Mouse (Mus musculus): ENCODE measurements at regions not wholly inside any gene's neighbourhood (a gene's known extent, or its start where the extent isn't known, plus 50 kb on each side); places are given as distances from the start of the nearest gene placed in this dataset.
A peak's percentile ranks its signal among the peaks of the same experiment; 100 is the strongest.

GRCm38 (mm10) chr13:48171994-48172393 lies 89.0 kb upstream of the Id4 start:
- H3K79me3 ChIP-seq (ENCODE audit: low read depth), result no peaks in the 10 kb centered on the region
- TF ChIP-seq CEBPB (IDR thresholded peaks at IDR 0.05; ENCODE audit: low read depth) (no peak), CTCF (IDR thresholded peaks at IDR 0.05; ENCODE audit: control insufficient read depth, insufficient read depth, insufficient read length) (no peak), USF1 (IDR thresholded peaks at IDR 0.05; ENCODE audit: low read depth) (no peak), MAX (IDR thresholded peaks at IDR 0.05) (no peak), FOSL1 (IDR thresholded peaks at IDR 0.05; ENCODE audit: insufficient read depth, low read length, poor library complexity, severe bottlenecking) (no peak), MYOD1 (IDR thresholded peaks at IDR 0.05; ENCODE audit: control insufficient read depth, insufficient read length, low read depth) (no peak), MYOG (IDR thresholded peaks at IDR 0.05; ENCODE audit: control insufficient read depth, extremely low read depth, insufficient read length) (no peak)
- H3K36me3 ChIP-seq (ENCODE audit: control insufficient read depth, insufficient read depth), result no peaks in the 10 kb centered on the region
- H3K79me2 ChIP-seq (ENCODE audit: control insufficient read depth, insufficient read depth), result no peaks in the 10 kb centered on the region
- H3ac ChIP-seq (ENCODE audit: control insufficient read depth, insufficient read length, low read depth), result no peak overlapping the region
- peaks cover 13% of the 10 kb centered on the region for H3K27me3 ChIP-seq (ENCODE audit: control insufficient read depth, insufficient read depth, insufficient read length)
- no peak overlapping the region for H3K4me3 ChIP-seq (ENCODE audit: insufficient read depth, poor library complexity, severe bottlenecking)

GRCm38 (mm10) chr13:48192476-48192875 lies 68.6 kb upstream of the Id4 start:
- no peaks in the 10 kb centered on the region for H3K79me2 ChIP-seq (ENCODE audit: control insufficient read depth, insufficient read depth)
- no peaks in the 10 kb centered on the region for H3K36me3 ChIP-seq (ENCODE audit: control insufficient read depth, insufficient read depth)
- TF ChIP-seq CEBPB (IDR thresholded peaks at IDR 0.05; ENCODE audit: low read depth), result no peak
- no peaks in the 10 kb centered on the region for H3K27me3 ChIP-seq (ENCODE audit: control insufficient read depth, insufficient read depth, insufficient read length)
- H3ac ChIP-seq (ENCODE audit: control insufficient read depth, insufficient read length, low read depth), result no peak overlapping the region
- H3K4me3 ChIP-seq (ENCODE audit: insufficient read depth, poor library complexity, severe bottlenecking), result no peak overlapping the region
- no peaks in the 10 kb centered on the region for H3K79me3 ChIP-seq (ENCODE audit: low read depth)

GRCm38 (mm10) chr13:48193942-48194341 lies 67.1 kb upstream of the Id4 start:
- Histone ChIP-seq H3K79me2 (ENCODE audit: control insufficient read depth, insufficient read depth) (no peaks in the 10 kb centered on the region), H3K79me3 (ENCODE audit: low read depth) (no peaks in the 10 kb centered on the region), H3K27me3 (ENCODE audit: control insufficient read depth, insufficient read depth, insufficient read length) (no peaks in the 10 kb centered on the region), H3K4me3 (ENCODE audit: insufficient read depth, poor library complexity, severe bottlenecking) (no peak overlapping the region), H3ac (ENCODE audit: control insufficient read depth, insufficient read length, low read depth) (no peak overlapping the region), H3K36me3 (ENCODE audit: control insufficient read depth, insufficient read depth) (no peaks in the 10 kb centered on the region)
- no peak for TF ChIP-seq FOSL1 (IDR thresholded peaks at IDR 0.05; ENCODE audit: insufficient read depth, low read length, poor library complexity, severe bottlenecking)
- peak; percentile 97 for TF ChIP-seq CEBPB (IDR thresholded peaks at IDR 0.05; ENCODE audit: low read depth)

GRCm38 (mm10) chr13:48207824-48208223 lies 53.2 kb upstream of the Id4 start:
- no peak for TF ChIP-seq CEBPB (IDR thresholded peaks at IDR 0.05; ENCODE audit: low read depth)
- no peak for TF ChIP-seq FOSL1 (IDR thresholded peaks at IDR 0.05; ENCODE audit: insufficient read depth, low read length, poor library complexity, severe bottlenecking)
- TF ChIP-seq USF1 (IDR thresholded peaks at IDR 0.05; ENCODE audit: low read depth), result no peak
- TF ChIP-seq MYOG (IDR thresholded peaks at IDR 0.05; ENCODE audit: control insufficient read depth, extremely low read depth, insufficient read length), result no peak
- TF ChIP-seq MYOD1 (IDR thresholded peaks at IDR 0.05; ENCODE audit: control insufficient read depth, insufficient read length, low read depth), result no peak
- no peak for TF ChIP-seq CTCF (IDR thresholded peaks at IDR 0.05; ENCODE audit: control insufficient read depth, insufficient read depth, insufficient read length)
- no peak for TF ChIP-seq MAX (IDR thresholded peaks at IDR 0.05)
- Histone ChIP-seq H3K27me3 (ENCODE audit: control insufficient read depth, insufficient read depth, insufficient read length) (peaks cover 10% of the 10 kb centered on the region), H3K79me3 (ENCODE audit: low read depth) (no peaks in the 10 kb centered on the region), H3K79me2 (ENCODE audit: control insufficient read depth, insufficient read depth) (no peaks in the 10 kb centered on the region), H3K4me3 (ENCODE audit: insufficient read depth, poor library complexity, severe bottlenecking) (no peak overlapping the region), H3ac (ENCODE audit: control insufficient read depth, insufficient read length, low read depth) (no peak overlapping the region), H3K36me3 (ENCODE audit: control insufficient read depth, insufficient read depth) (no peaks in the 10 kb centered on the region)

All from C2C12 (cell line).